Mouse (Mus musculus) forebrain, embryonic 15.5 days (tissue): ENCODE results near the gene Nr2e3. TPM values are rescaled to one million over a fixed set of nuclear protein-coding genes. Genes with fewer than 3 reads are reported as not detected.
"Not testable (repeated sequence)": the region's sequence is repeated elsewhere in the genome, so short reads cannot be mapped to it uniquely, and the experiment has no call there.

Experiments used
- ATAC-seq: fragments of 200-750 bp; cut with Nextera tagmentation; replicated peaks from 2 replicates; pipeline ENCODE4 v1.8.0; 2017; ENCODE audit warnings: mild to moderate bottlenecking, moderate TSS enrichment, moderate library complexity
- H3K27ac ChIP-seq: fragments of 300-500 bp; sonication (generic); replicated peaks from 2 replicates; pipeline ENCODE4 v1.5.1; 2015; ENCODE audit warnings: mild to moderate bottlenecking, inconsistent platforms
- H3K27me3 ChIP-seq: fragments of 300-500 bp; sonication (generic); 2 replicates; pipeline ENCODE4 v1.6.1; 2015; ENCODE audit warnings: inconsistent platforms
- H3K36me3 ChIP-seq: fragments of 300-500 bp; sonication (generic); 2 replicates; pipeline ENCODE4 v1.6.1; 2015; ENCODE audit warnings: mild to moderate bottlenecking, inconsistent platforms
- H3K4me1 ChIP-seq: fragments of 300-500 bp; sonication (generic); 2 replicates; pipeline ENCODE4 v1.6.1; 2015; ENCODE audit warnings: inconsistent platforms
- H3K4me2 ChIP-seq: fragments of 300-500 bp; sonication (generic); replicated peaks from 2 replicates; pipeline ENCODE4 v1.6.1; 2015; ENCODE audit warnings: mild to moderate bottlenecking, inconsistent platforms
- H3K4me3 ChIP-seq: fragments of 300-500 bp; sonication (generic); 2 replicates; pipeline ENCODE4 v1.5.1; 2015; ENCODE audit warnings: mild to moderate bottlenecking, inconsistent platforms
- H3K9ac ChIP-seq: fragments of 300-500 bp; sonication (generic); replicated peaks from 2 replicates; pipeline ENCODE4 v1.6.1; 2015; ENCODE audit warnings: mild to moderate bottlenecking, inconsistent platforms
- H3K9me3 ChIP-seq: fragments of 300-500 bp; sonication (generic); 2 replicates; pipeline ENCODE4 v1.6.1; 2016; ENCODE audit warnings: inconsistent platforms
- WGBS: fragments of 180-500 bp; shearing (Covaris S2); methylation state at CpG from one replicate; pipeline ENCODE4 v1.1.7; 2015; ENCODE audit warnings: mixed read lengths; 5-methylcytosine and 5-hydroxymethylcytosine counted together
- polyA plus RNA-seq: library from polyadenylated mRNA; unstranded; fragments of >200 nt; fragmentation: Nextera tagmentation; extraction: Ambion mirVana; gene quantifications from 2 replicates; pipeline ENCODE4 v1.2.1, GENCODE M21; 2015

Nr2e3 gene
- polyA plus RNA-seq, 1 experiment from 2014 or later, result not detected

GRCm38 (mm10) chr9:59948691-59949250 lies 11.7 kb downstream of the Nr2e3 start:
- Histone ChIP-seq H3K4me1 (no peaks in the 10 kb centered on the region), H3K9me3 (no peaks in the 10 kb centered on the region), H3K36me3 (no peaks in the 10 kb centered on the region), H3K9ac (no peak overlapping the region), H3K27ac (no peak overlapping the region), H3K4me2 (no peak overlapping the region), H3K4me3 (no peak overlapping the region), H3K27me3 (no peaks in the 10 kb centered on the region)
- WGBS, result 89% methylated on average over 17 of the region's 17 CpGs
- no peak for ATAC-seq

DNA sequence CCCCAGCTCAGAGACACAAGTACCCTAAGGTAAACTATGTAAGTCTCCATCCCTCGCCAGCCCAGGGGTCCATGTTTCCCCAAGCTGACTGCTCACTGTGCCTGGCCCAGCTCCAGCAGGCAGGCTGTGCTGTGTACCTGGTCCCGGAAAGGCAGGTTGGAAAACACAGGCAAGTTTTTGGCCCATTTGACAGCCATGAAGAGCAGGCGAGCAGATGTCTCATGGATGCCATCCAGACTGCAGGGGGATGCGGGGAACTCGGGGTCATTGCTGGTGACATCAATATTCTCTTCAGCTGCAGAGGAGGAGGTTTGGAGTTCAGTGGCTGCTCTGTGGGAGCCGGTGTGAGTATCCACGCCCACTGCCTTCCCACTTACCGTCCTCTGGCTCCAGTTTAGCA lies 12.2 kb downstream of the Nr2e3 start:
- Histone ChIP-seq H3K36me3 (no peaks in the 10 kb centered on the region), H3K27me3 (no peaks in the 10 kb centered on the region), H3K4me1 (no peaks in the 10 kb centered on the region), H3K4me3 (no peak overlapping the region), H3K4me2 (no peak overlapping the region), H3K9ac (no peak overlapping the region), H3K27ac (no peak overlapping the region), H3K9me3 (no peaks in the 10 kb centered on the region)
- no peak for ATAC-seq
- 68% methylated on average over 8 of the region's 8 CpGs for WGBS

DNA sequence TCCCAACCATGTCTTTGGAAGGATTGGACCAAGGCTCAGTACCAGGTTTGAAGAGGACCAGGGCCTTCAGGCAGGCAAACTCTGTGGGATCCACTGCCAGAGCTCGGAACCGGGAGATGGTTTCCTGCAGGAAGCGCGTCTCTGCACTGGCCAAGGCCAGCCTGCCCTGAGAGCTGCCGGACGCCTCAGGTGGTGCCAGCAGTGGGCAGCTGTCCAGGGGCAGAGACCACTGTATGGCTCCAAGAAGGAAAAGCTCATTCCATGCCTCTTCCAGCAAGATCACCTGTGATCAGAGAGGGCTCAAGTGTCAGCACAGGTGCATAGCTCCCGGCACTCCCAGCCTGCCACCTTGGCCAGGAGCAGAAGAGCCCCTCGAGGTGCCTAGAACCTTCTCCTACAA lies 13.2 kb downstream of the Nr2e3 start:
- no peaks in the 10 kb centered on the region for H3K27me3 ChIP-seq

DNA sequence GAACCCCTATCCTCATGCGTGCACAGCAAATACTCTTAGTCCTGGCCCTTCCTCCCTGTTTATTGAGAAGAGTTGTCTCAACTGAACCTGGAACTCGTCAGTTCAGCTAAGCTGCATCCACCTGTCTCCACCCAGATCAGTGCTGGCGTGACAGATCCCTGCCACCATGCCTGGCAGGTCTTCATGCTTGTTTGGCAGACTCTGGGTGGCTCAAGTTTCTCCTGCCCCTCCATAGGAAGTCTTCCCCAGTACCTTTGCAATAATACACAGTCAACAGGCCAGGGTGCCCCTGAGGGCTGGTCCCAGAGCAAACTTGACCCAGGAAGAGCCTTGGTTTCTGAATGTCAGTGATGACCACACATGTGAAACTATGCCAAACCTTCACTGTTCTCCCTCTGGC lies 15.2 kb downstream of the Nr2e3 start:
- 67% methylated on average over 3 of the region's 3 CpGs for WGBS
- H3K4me2 ChIP-seq, result no peak overlapping the region
- H3K9ac ChIP-seq, result no peak overlapping the region
- no peaks in the 10 kb centered on the region for H3K36me3 ChIP-seq
- no peak for ATAC-seq
- H3K9me3 ChIP-seq, result no peaks in the 10 kb centered on the region
- H3K4me1 ChIP-seq, result no peaks in the 10 kb centered on the region
- H3K27me3 ChIP-seq, result no peaks in the 10 kb centered on the region
- no peak overlapping the region for H3K27ac ChIP-seq
- no peak overlapping the region for H3K4me3 ChIP-seq

More for the DNA sequence above, 13.2 kb downstream of the Nr2e3 start:
- Histone ChIP-seq H3K9ac (no peak overlapping the region), H3K4me2 (no peak overlapping the region), H3K4me1 (no peaks in the 10 kb centered on the region), H3K4me3 (no peak overlapping the region), H3K9me3 (no peaks in the 10 kb centered on the region), H3K27ac (no peak overlapping the region), H3K36me3 (no peaks in the 10 kb centered on the region)
- no peak for ATAC-seq
- WGBS, result 87% methylated on average over 8 of the region's 8 CpGs

DNA sequence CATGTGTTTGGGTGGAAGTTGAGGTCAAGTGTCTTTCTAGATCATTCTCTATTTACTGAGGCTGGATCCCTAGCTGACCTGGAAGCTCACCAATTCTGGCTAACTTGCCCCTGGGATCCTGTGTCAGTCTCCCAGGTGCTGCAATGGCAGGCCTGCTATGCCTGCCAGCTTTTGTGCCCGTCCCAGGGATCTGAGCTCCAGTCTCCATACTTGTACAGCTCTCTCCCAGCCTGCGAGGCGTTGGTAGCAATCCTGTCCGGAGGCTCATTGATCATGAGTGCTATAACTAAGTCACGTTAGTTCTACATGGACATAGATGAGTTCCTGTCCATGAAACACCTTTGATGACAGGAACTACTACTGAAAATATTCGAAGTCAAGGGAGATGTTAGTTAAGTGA lies 16.6 kb downstream of the Nr2e3 start:
- no peaks in the 10 kb centered on the region for H3K27me3 ChIP-seq
- no peak for ATAC-seq
- no peak overlapping the region for H3K4me3 ChIP-seq
- H3K27ac ChIP-seq, result no peak overlapping the region
- H3K9ac ChIP-seq, result no peak overlapping the region
- no peaks in the 10 kb centered on the region for H3K4me1 ChIP-seq
- no peak overlapping the region for H3K4me2 ChIP-seq
- H3K9me3 ChIP-seq, result no peaks in the 10 kb centered on the region
- WGBS, result 89% methylated on average over 6 of the region's 6 CpGs
- H3K36me3 ChIP-seq, result no peaks in the 10 kb centered on the region

GRCm38 (mm10) chr9:59942501-59943085 lies 17.9 kb downstream of the Nr2e3 start:
- Histone ChIP-seq H3K4me2 (no peak overlapping the region), H3K9me3 (no peaks in the 10 kb centered on the region), H3K27ac (no peak overlapping the region), H3K4me3 (no peak overlapping the region), H3K9ac (no peak overlapping the region), H3K4me1 (no peaks in the 10 kb centered on the region), H3K27me3 (no peaks in the 10 kb centered on the region), H3K36me3 (no peaks in the 10 kb centered on the region)
- no peak for ATAC-seq
- 62% methylated on average over 5 of the region's 5 CpGs for WGBS

DNA sequence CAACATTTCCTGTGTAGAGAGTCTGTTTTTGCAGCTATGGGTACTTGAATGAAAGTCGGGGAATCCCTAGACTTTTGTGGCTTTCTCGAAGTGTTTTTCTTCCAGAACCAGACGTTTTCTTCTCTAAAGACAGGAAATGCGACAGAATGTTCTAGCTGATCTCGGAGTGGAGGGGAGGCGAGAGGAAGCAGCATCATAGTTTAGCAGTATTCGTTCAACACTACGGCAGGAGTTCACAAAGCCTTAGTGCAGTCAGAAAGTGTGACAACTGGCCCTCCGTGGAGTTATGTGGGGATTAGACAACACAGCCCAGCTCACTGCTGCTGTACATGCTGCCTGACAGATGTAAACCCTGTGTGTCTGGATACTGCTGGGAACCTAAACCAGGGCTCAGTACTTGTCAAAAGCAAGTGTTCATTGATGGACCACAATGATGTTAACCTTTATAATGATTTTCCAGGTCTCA lies 18.5 kb downstream of the Nr2e3 start:
- Histone ChIP-seq H3K9me3 (no peaks in the 10 kb centered on the region), H3K27ac (no peak overlapping the region), H3K4me2 (no peak overlapping the region), H3K4me1 (no peaks in the 10 kb centered on the region), H3K4me3 (no peak overlapping the region), H3K27me3 (no peaks in the 10 kb centered on the region), H3K36me3 (no peaks in the 10 kb centered on the region), H3K9ac (no peak overlapping the region)
- ATAC-seq, result no peak
- WGBS, result 81% methylated on average over 9 of the region's 9 CpGs

GRCm38 (mm10) chr9:59940913-59941884 lies 19.3 kb downstream of the Nr2e3 start:
- WGBS, result 79% methylated on average over 11 of the region's 12 CpGs
- H3K27me3 ChIP-seq, result no peaks in the 10 kb centered on the region
- H3K4me1 ChIP-seq, result no peaks in the 10 kb centered on the region
- no peak for ATAC-seq
- H3K9ac ChIP-seq, result no peak overlapping the region
- no peak overlapping the region for H3K27ac ChIP-seq
- H3K9me3 ChIP-seq, result no peaks in the 10 kb centered on the region
- no peak overlapping the region for H3K4me3 ChIP-seq
- no peaks in the 10 kb centered on the region for H3K36me3 ChIP-seq
- H3K4me2 ChIP-seq, result no peak overlapping the region

GRCm38 (mm10) chr9:59939691-59940090 lies 20.8 kb downstream of the Nr2e3 start:
- Histone ChIP-seq H3K27ac (no peak overlapping the region), H3K36me3 (no peaks in the 10 kb centered on the region), H3K4me3 (no peak overlapping the region), H3K4me2 (no peak overlapping the region), H3K9ac (no peak overlapping the region), H3K27me3 (no peaks in the 10 kb centered on the region), H3K9me3 (no peaks in the 10 kb centered on the region), H3K4me1 (no peaks in the 10 kb centered on the region)
- WGBS, result 83% methylated on average over 2 of the region's 2 CpGs
- no peak for ATAC-seq

DNA sequence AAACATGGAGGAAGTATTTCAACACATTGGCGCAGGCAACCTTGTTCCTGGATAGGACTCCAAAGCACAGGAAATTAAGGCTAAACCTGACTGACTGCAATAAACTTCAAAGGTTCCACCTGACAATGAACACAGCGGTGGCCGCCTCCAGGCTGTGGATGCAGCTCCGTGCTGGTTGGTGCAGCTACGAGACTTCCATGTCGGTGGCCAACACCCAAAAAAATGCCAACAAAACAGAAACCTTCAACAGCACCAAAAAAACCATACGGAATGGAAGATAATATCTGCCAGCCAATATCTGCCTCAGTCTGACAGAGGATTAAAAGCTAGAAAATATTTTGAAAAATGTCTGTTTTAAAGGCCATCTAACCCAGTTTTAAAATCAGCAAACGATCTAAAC lies 21.9 kb downstream of the Nr2e3 start:
- no peaks in the 10 kb centered on the region for H3K9me3 ChIP-seq
- no peaks in the 10 kb centered on the region for H3K27me3 ChIP-seq
- no peaks in the 10 kb centered on the region for H3K36me3 ChIP-seq
- H3K27ac ChIP-seq, result no peak overlapping the region
- no peak overlapping the region for H3K4me2 ChIP-seq
- WGBS, result 83% methylated on average over 8 of the region's 8 CpGs
- ATAC-seq, result no peak
- no peak overlapping the region for H3K9ac ChIP-seq
- no peaks in the 10 kb centered on the region for H3K4me1 ChIP-seq
- H3K4me3 ChIP-seq, result no peak overlapping the region

GRCm38 (mm10) chr9:59935866-59936265 lies 24.6 kb downstream of the Nr2e3 start:
- H3K4me2 ChIP-seq, H3K9ac ChIP-seq, H3K36me3 ChIP-seq, H3K27me3 ChIP-seq, ATAC-seq, H3K9me3 ChIP-seq, H3K4me1 ChIP-seq, H3K27ac ChIP-seq, H3K4me3 ChIP-seq: not testable (repeated sequence)
- WGBS, result 85% methylated on average over 8 of the region's 8 CpGs

GRCm38 (mm10) chr9:59930248-59930647 lies 30.2 kb downstream of the Nr2e3 start:
- H3K9me3 ChIP-seq, result no peaks in the 10 kb centered on the region
- ATAC-seq, result no peak
- WGBS, result 89% methylated on average over 3 of the region's 3 CpGs
- no peak overlapping the region for H3K4me2 ChIP-seq
- H3K4me1 ChIP-seq, result no peaks in the 10 kb centered on the region
- no peaks in the 10 kb centered on the region for H3K27me3 ChIP-seq
- no peak overlapping the region for H3K9ac ChIP-seq
- H3K27ac ChIP-seq, result no peak overlapping the region
- peaks cover 7% of the 10 kb centered on the region for H3K36me3 ChIP-seq
- no peak overlapping the region for H3K4me3 ChIP-seq
